Mouse (Mus musculus) CH12.LX (cell line): ENCODE measurements around the gene Cryzl2. TPM values are rescaled to one million over a fixed set of nuclear protein-coding genes. Genes with fewer than 3 reads are reported as not detected.

Source experiments
- DNase-seq: peaks from one replicate; pipeline ENCODE4 v3.0.0-alpha.2; 2013; ENCODE audit errors: extremely low read depth
- H3K27ac ChIP-seq: 2 replicates; pipeline ENCODE4 v1.5.1; 2012; ENCODE audit warnings: low read depth, mild to moderate bottlenecking, control low read depth, moderate library complexity; ENCODE audit not compliant: insufficient read depth
- H3K27me3 ChIP-seq: replicated peaks from 2 replicates; pipeline ENCODE3; 2012; ENCODE audit warnings: inconsistent platforms
- H3K36me3 ChIP-seq, 2 experiments: replicated peaks in 1 of 2; 2 replicates each; pipeline versions ENCODE3 to v1.6.1; 2012; ENCODE audit warnings: inconsistent platforms in 1 of 2, low read length in 1 of 2, mild to moderate bottlenecking in 1 of 2, mixed read lengths in 1 of 2, moderate library complexity in 1 of 2; ENCODE audit not compliant: control insufficient read depth in 1 of 2, insufficient read depth in 1 of 2
- H3K4me1 ChIP-seq, 2 experiments: 2 replicates each; pipeline ENCODE4 v1.6.1; 2012; ENCODE audit warnings: inconsistent platforms in 1 of 2, moderate library complexity in 1 of 2; ENCODE audit not compliant: insufficient read depth in 2 of 2, control insufficient read depth in 1 of 2
- H3K4me2 ChIP-seq: 2 replicates; pipeline ENCODE4 v1.6.1; 2012; ENCODE audit warnings: low read depth, mild to moderate bottlenecking, control low read depth; ENCODE audit not compliant: poor library complexity, insufficient read depth, severe bottlenecking
- H3K4me3 ChIP-seq, 3 experiments: fragments of 150-350 bp in 1 of 3; sonication (generic) in 1 of 3; replicated peaks in 1 of 3; 2 replicates each; pipeline versions ENCODE3 to v1.5.1; 2011 to 2012; ENCODE audit warnings: low read depth in 2 of 3, low read length in 2 of 3, mild to moderate bottlenecking in 2 of 3, moderate library complexity in 2 of 3, control low read depth in 1 of 3, improper control_type of control experiment in 1 of 3, inconsistent platforms in 1 of 3, mixed read lengths in 1 of 3; ENCODE audit not compliant: poor library complexity in 1 of 3
- H3K79me2 ChIP-seq: replicated peaks from 2 replicates; pipeline ENCODE4 v1.6.1; 2012; ENCODE audit warnings: mild to moderate bottlenecking, moderate library complexity; ENCODE audit not compliant: control insufficient read depth, poor library complexity, insufficient read depth, severe bottlenecking; ENCODE audit errors: extremely low read depth
- H3K9ac ChIP-seq: 2 replicates; pipeline ENCODE4 v1.6.1; 2012; ENCODE audit warnings: low read depth, mild to moderate bottlenecking, control low read depth, moderate library complexity; ENCODE audit not compliant: insufficient read depth
- H3K9me3 ChIP-seq: replicated peaks from 2 replicates; pipeline ENCODE3; 2012; ENCODE audit warnings: low read length, inconsistent platforms, mixed read lengths
- CTCF ChIP-seq, 2 experiments: IDR thresholded peaks in 1 of 2; conservative IDR thresholded peaks in 1 of 2; 2 replicates each; pipeline ENCODE4 v1.5.1; 2011 to 2012; ENCODE audit warnings: low read depth in 2 of 2, low read length in 2 of 2, improper control_type of control experiment in 1 of 2, inconsistent platforms in 1 of 2, mild to moderate bottlenecking in 1 of 2, moderate library complexity in 1 of 2
- ELF1 ChIP-seq: IDR thresholded peaks from 2 replicates; pipeline ENCODE4 v1.6.1; 2014; ENCODE audit warnings: low read depth, mild to moderate bottlenecking, inconsistent platforms, low read length, improper control_type of control experiment
- GABPA ChIP-seq: IDR thresholded peaks from 2 replicates; pipeline ENCODE4 v1.6.1; 2012; ENCODE audit warnings: low read depth, low read length, improper control_type of control experiment, inconsistent platforms; ENCODE audit not compliant: insufficient replicate concordance
- IRF4 ChIP-seq: IDR thresholded peaks from 2 replicates; pipeline ENCODE4 v1.6.1; 2014; ENCODE audit warnings: low read depth, mild to moderate bottlenecking, inconsistent platforms, low read length, improper control_type of control experiment
- JUN ChIP-seq: IDR thresholded peaks from 2 replicates; pipeline ENCODE4 v1.6.1; 2011; ENCODE audit warnings: low read depth, mild to moderate bottlenecking, low read length, improper control_type of control experiment, moderate library complexity; ENCODE audit not compliant: insufficient read depth
- MAFK ChIP-seq: IDR thresholded peaks from 2 replicates; pipeline ENCODE4 v1.6.1; 2011; ENCODE audit warnings: low read length, improper control_type of control experiment; ENCODE audit not compliant: insufficient replicate concordance
- MXI1 ChIP-seq: IDR thresholded peaks from 2 replicates; pipeline ENCODE4 v1.6.1; 2011; ENCODE audit warnings: mild to moderate bottlenecking, low read depth, low read length, improper control_type of control experiment
- MYC ChIP-seq: IDR thresholded peaks from 2 replicates; pipeline ENCODE4 v1.6.1; 2011; ENCODE audit warnings: low read depth, mild to moderate bottlenecking, improper control_type of control experiment, low read length
- PAX5 ChIP-seq: IDR thresholded peaks from 2 replicates; pipeline ENCODE4 v1.6.1; 2012; ENCODE audit warnings: low read length, inconsistent platforms, mixed read lengths
- POLR2A ChIP-seq: IDR thresholded peaks from 2 replicates; pipeline ENCODE4 v1.6.1; 2011; ENCODE audit warnings: low read depth, mild to moderate bottlenecking, improper control_type of control experiment, low read length
- POLR2AphosphoS2 ChIP-seq: IDR thresholded peaks from 2 replicates; pipeline ENCODE4 v1.6.1; 2011; ENCODE audit warnings: low read depth, low read length, improper control_type of control experiment
- RAD21 ChIP-seq: IDR thresholded peaks from 2 replicates; pipeline ENCODE4 v1.6.1; 2011; ENCODE audit warnings: low read depth, mild to moderate bottlenecking, low read length, improper control_type of control experiment, moderate library complexity
- SIN3A ChIP-seq: IDR thresholded peaks from 2 replicates; pipeline ENCODE4 v1.6.1; 2012; ENCODE audit warnings: low read length, improper control_type of control experiment, inconsistent platforms
- SMC3 ChIP-seq: IDR thresholded peaks from 2 replicates; pipeline ENCODE4 v1.6.1; 2011; ENCODE audit warnings: low read depth, low read length, improper control_type of control experiment
- TBP ChIP-seq: conservative IDR thresholded peaks from 2 replicates; pipeline ENCODE4 v1.6.1; 2011; ENCODE audit warnings: low read depth, low read length, improper control_type of control experiment
- USF2 ChIP-seq: conservative IDR thresholded peaks from 2 replicates; pipeline ENCODE4 v1.6.1; 2011; ENCODE audit warnings: low read depth, low read length, improper control_type of control experiment
- ZKSCAN1 ChIP-seq: IDR thresholded peaks from 2 replicates; pipeline ENCODE4 v1.6.1; 2012; ENCODE audit warnings: low read depth, inconsistent platforms, low read length, improper control_type of control experiment, borderline replicate concordance
- ZNF384 ChIP-seq: IDR thresholded peaks from 2 replicates; pipeline ENCODE4 v1.6.1; 2012; ENCODE audit warnings: low read depth, low read length, improper control_type of control experiment, inconsistent platforms
- dilution Hi-C: fragments of 300-500 bp; cut with MboI; formaldehyde crosslinking; loops from 2 replicates; pipeline ENCODE4 v1.14.3; 2020; ENCODE audit warnings: low sequenced_read_pairs; ENCODE audit not compliant: extremely low pct_unique_long_range_greater_than_20kb, extremely low pct_ligation_motif_present
- in situ Hi-C: fragments of 300-500 bp; cut with MboI; formaldehyde crosslinking; loops from 3 replicates; pipeline ENCODE4 v1.14.3; 2019; ENCODE audit warnings: low sequenced_read_pairs, low pct_ligation_motif_present, low pct_unique_long_range_greater_than_20kb, mixed read lengths
- polyA plus RNA-seq: library from polyadenylated mRNA; unstranded; fragments of >175 nt; gene quantifications from 2 replicates; pipeline ENCODE4 v1.2.1, GENCODE M21; 2012; ENCODE audit warnings: low read depth; ENCODE audit not compliant: insufficient read length
- total RNA-seq, 2 experiments: library from RNA; depleted of rRNA; stranded (reverse); fragments of 300-350 nt in 1 of 2; fragments of >200 nt in 1 of 2; gene quantifications; 2 replicates each; pipeline ENCODE4 v1.2.3; 2012 to 2014

Gene Cryzl2
- total and polyA plus RNA-seq, 3 experiments, result 22.5 to 41.0 (median 25.0) TPM

GRCm38 (mm10) chr1:157535571-157535970, 77.2 kb downstream of the Cryzl2 start:
- Histone ChIP-seq H3K27ac (no peak overlapping the region), H3K4me3 (no peak overlapping the region), H3K27me3 (no peaks in the 10 kb centered on the region), H3K9me3 (no peaks in the 10 kb centered on the region), H3K79me2 (no peaks in the 10 kb centered on the region), H3K4me2 (no peak overlapping the region), H3K9ac (no peak overlapping the region), H3K36me3 (peaks cover 42 to 68% of the 10 kb centered on the region in 2 experiments), H3K4me1 (peaks cover 0 to 27% of the 10 kb centered on the region in 2 experiments; a peak in 2 of 4 replicates)
- TF ChIP-seq IRF4 (no peak), MXI1 (no peak), TBP (no peak), PAX5 (no peak), POLR2AphosphoS2 (no peak), MAFK (no peak)
- dilution Hi-C loops (no loop called here), in situ Hi-C loops (no loop called here)
- DNase-seq, result no peak

DNA sequence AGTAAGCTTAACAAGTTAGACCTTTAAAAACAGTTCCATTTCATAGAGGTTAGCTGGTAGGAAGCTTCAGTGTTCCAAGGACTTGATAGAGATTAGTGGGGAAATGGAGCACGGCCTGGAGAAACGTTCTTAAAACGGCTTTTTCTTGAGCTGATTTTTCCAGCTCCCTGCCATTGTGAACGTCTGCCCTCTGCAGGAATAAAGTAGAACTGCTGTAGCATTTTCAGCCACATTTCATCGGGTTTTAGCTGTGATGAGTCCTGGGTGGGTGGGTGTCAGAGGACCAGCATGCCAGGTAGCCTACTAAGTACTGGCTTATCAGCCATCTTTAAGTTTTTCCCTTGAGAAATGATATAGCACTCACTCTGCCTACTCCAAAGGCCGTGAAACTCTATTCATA, 78.1 kb downstream of the Cryzl2 start:
- in situ Hi-C loops, result no loop called here
- peak; percentile 61 for DNase-seq

GRCm38 (mm10) chr1:157537636-157538035, 79.3 kb downstream of the Cryzl2 start:
- no peak overlapping the region for H3K27ac ChIP-seq
- peaks cover 0 to 27% of the 10 kb centered on the region in 2 experiments; a peak in 2 of 4 replicates for H3K4me1 ChIP-seq
- no peaks in the 10 kb centered on the region for H3K9me3 ChIP-seq
- peaks cover 31 to 56% of the 10 kb centered on the region in 2 experiments for H3K36me3 ChIP-seq
- DNase-seq, result peak; percentile 38
- no peak overlapping the region for H3K4me3 ChIP-seq
- no peaks in the 10 kb centered on the region for H3K79me2 ChIP-seq
- TF ChIP-seq CTCF (conservative IDR thresholded peaks at IDR 0.05 in 1 of 2, IDR thresholded peaks at IDR 0.05 in 1 of 2; ENCODE audit: low read depth in 2 of 2, low read length in 2 of 2) (peak; percentile 56 to 59), ZKSCAN1 (no peak)
- dilution Hi-C loops (no loop called here), in situ Hi-C loops (no loop called here)
- no peaks in the 10 kb centered on the region for H3K27me3 ChIP-seq
- H3K4me2 ChIP-seq, result no peak overlapping the region
- H3K9ac ChIP-seq, result no peak overlapping the region

More for the DNA sequence above, 78.1 kb downstream of the Cryzl2 start:
- Histone ChIP-seq H3K9ac (no peak overlapping the region), H3K4me2 (no peak overlapping the region; the same call in 1 of the 2 replicates), H3K36me3 (peaks cover 42 to 67% of the 10 kb centered on the region in 2 experiments), H3K79me2 (no peaks in the 10 kb centered on the region), H3K27ac (no peak overlapping the region), H3K27me3 (no peaks in the 10 kb centered on the region), H3K9me3 (no peaks in the 10 kb centered on the region), H3K4me1 (peaks cover 0 to 27% of the 10 kb centered on the region in 2 experiments; a peak in 2 of 4 replicates), H3K4me3 (no peak overlapping the region)
- dilution Hi-C loops, result no loop called here
- no peak for TF ChIP-seq ELF1
- 0 out of 2 replicates have a peak, but pooled peaks have one; percentile 33 for TF ChIP-seq MYC
- no peak for TF ChIP-seq GABPA
- TF ChIP-seq RAD21, result peak; percentile 82
- TF ChIP-seq SMC3, result peak; percentile 70
- TF ChIP-seq POLR2A, result no peak
- no peak for TF ChIP-seq JUN
- TF ChIP-seq ZNF384, result no peak
- 0 out of 2 replicates have a peak, but pooled peaks have one; percentile 11 for TF ChIP-seq IRF4
- TF ChIP-seq CTCF (conservative IDR thresholded peaks at IDR 0.05 in 1 of 2, IDR thresholded peaks at IDR 0.05 in 1 of 2; ENCODE audit: low read depth in 2 of 2, low read length in 2 of 2), result peak; percentile 71 to 85
- TF ChIP-seq SIN3A, result no peak
- no peak for TF ChIP-seq USF2
